Mouse (Mus musculus) layer of hippocampus, postnatal 14 days (tissue): ENCODE measurements at regions not wholly inside any gene's neighbourhood (a gene's known extent, or its start where the extent isn't known, plus 50 kb on each side); places are given as distances from the start of the nearest gene placed in this dataset.
A peak's percentile ranks its signal among the peaks of the same experiment; 100 is the strongest.
"Not testable (repeated sequence)": the region's sequence is repeated elsewhere in the genome, so short reads cannot be mapped to it uniquely, and the experiment has no call there.

Experiments
- DNase-seq, 2 experiments: peaks; one replicate each; pipeline ENCODE4 v3.0.0; 2021 to 2022; ENCODE audit warnings: low spot score in 2 of 2, mixed read lengths in 1 of 2

GRCm38 (mm10) chr1:64463715-64464290 lies 68.6 kb upstream of the Creb1 start:
- no peak for DNase-seq

GRCm38 (mm10) chr1:64461616-64462015 lies 70.8 kb upstream of the Creb1 start:
- DNase-seq = not testable (repeated sequence)

- no peak for DNase-seq
Observed at GRCm38 (mm10) chr1:64457872-64458271, 74.6 kb upstream of the Creb1 start.

- no peak for DNase-seq
Observed at GRCm38 (mm10) chr1:64449141-64449540, 83.3 kb upstream of the Creb1 start.

- DNase-seq = peak in 1 of 2 experiments; percentile 87
Observed at GRCm38 (mm10) chr1:64448090-64448489, 84.4 kb upstream of the Creb1 start.

GRCm38 (mm10) chr1:64446492-64446891 lies 86.0 kb upstream of the Creb1 start:
- DNase-seq = no peak

GRCm38 (mm10) chr1:64445919-64446318 lies 86.5 kb upstream of the Creb1 start:
- DNase-seq = peak; percentile 86 to 89

- DNase-seq = no peak
Observed at GRCm38 (mm10) chr1:64443436-64443835, 89.0 kb upstream of the Creb1 start.

- no peak for DNase-seq
Observed at GRCm38 (mm10) chr1:64442179-64442874, 90.1 kb upstream of the Creb1 start.

GRCm38 (mm10) chr1:64423256-64423655 lies 109.2 kb upstream of the Creb1 start:
- no peak for DNase-seq

GRCm38 (mm10) chr1:64418567-64418966 lies 113.9 kb upstream of the Creb1 start:
- no peak for DNase-seq

- no peak for DNase-seq
Observed at GRCm38 (mm10) chr1:64415906-64416305, 116.5 kb upstream of the Creb1 start.

GRCm38 (mm10) chr1:64413181-64413560 lies 119.3 kb upstream of the Creb1 start:
- DNase-seq = no peak

GRCm38 (mm10) chr1:64412481-64413180 lies 119.8 kb upstream of the Creb1 start:
- DNase-seq = no peak

- DNase-seq = no peak
Observed at GRCm38 (mm10) chr1:64411851-64412480, 120.5 kb upstream of the Creb1 start.

GRCm38 (mm10) chr1:64408807-64409582 lies 123.5 kb upstream of the Creb1 start:
- DNase-seq = peak; percentile 11 to 65

GRCm38 (mm10) chr1:64391525-64391924 lies 140.9 kb upstream of the Creb1 start:
- DNase-seq = no peak

GRCm38 (mm10) chr1:64381264-64381663 lies 151.2 kb upstream of the Creb1 start:
- DNase-seq = no peak

- not testable (repeated sequence) for DNase-seq
Observed at GRCm38 (mm10) chr1:64376426-64376825, 156.0 kb upstream of the Creb1 start.

- no peak for DNase-seq
Observed at GRCm38 (mm10) chr1:64374286-64375071, 158.0 kb upstream of the Creb1 start.
